Mouse (Mus musculus) embryonic facial prominence, embryonic 14.5 days (tissue): ENCODE results near the gene Tet1. TPM values are rescaled to one million over a fixed set of nuclear protein-coding genes. Genes with fewer than 3 reads are reported as not detected.
A peak's percentile ranks its signal among the peaks of the same experiment; 100 is the strongest.

Experiments used
- ATAC-seq: fragments of 200-750 bp; cut with Nextera tagmentation; 2 replicates; pipeline ENCODE4 v1.8.0; 2017; ENCODE audit warnings: low read depth, moderate number of reproducible peaks, moderate TSS enrichment
- DNase-seq: peaks from one replicate; pipeline ENCODE4 v3.0.0-alpha.2; 2015; ENCODE audit warnings: low spot score
- H3K27ac ChIP-seq: fragments of 300-500 bp; sonication (generic); replicated peaks from 2 replicates; pipeline ENCODE4 v1.5.1; 2014; ENCODE audit warnings: low read depth, mild to moderate bottlenecking, low read length, moderate library complexity
- H3K27me3 ChIP-seq: fragments of 300-500 bp; sonication (generic); replicated peaks from 2 replicates; pipeline ENCODE4 v1.6.1; 2014; ENCODE audit warnings: low read length; ENCODE audit not compliant: control insufficient read depth, insufficient read depth
- H3K36me3 ChIP-seq: fragments of 300-500 bp; sonication (generic); 2 replicates; pipeline ENCODE4 v1.6.1; 2014; ENCODE audit warnings: low read length, mixed read lengths; ENCODE audit not compliant: control insufficient read depth, insufficient read depth
- H3K4me1 ChIP-seq: fragments of 300-500 bp; sonication (generic); 2 replicates; pipeline ENCODE4 v1.6.1; 2014; ENCODE audit warnings: antibody characterized with exemption, low read length; ENCODE audit not compliant: control insufficient read depth, insufficient read depth
- H3K4me2 ChIP-seq: fragments of 300-500 bp; sonication (generic); 2 replicates; pipeline ENCODE4 v1.6.1; 2014; ENCODE audit warnings: low read depth, mild to moderate bottlenecking, low read length, moderate library complexity, mixed read lengths
- H3K4me3 ChIP-seq: fragments of 300-500 bp; sonication (generic); 2 replicates; pipeline ENCODE4 v1.5.1; 2014; ENCODE audit warnings: low read depth, mild to moderate bottlenecking, low read length
- H3K9ac ChIP-seq: fragments of 300-500 bp; sonication (generic); 2 replicates; pipeline ENCODE4 v1.6.1; 2014; ENCODE audit warnings: low read depth, mild to moderate bottlenecking, low read length, moderate library complexity, mixed read lengths
- H3K9me3 ChIP-seq: fragments of 300-500 bp; sonication (generic); 2 replicates; pipeline ENCODE4 v1.6.1; 2016; ENCODE audit warnings: low read length; ENCODE audit not compliant: control insufficient read depth
- WGBS: fragments of 180-500 bp; shearing (Covaris S2); extraction: QIAGEN DNeasy Blood & Tissue Kit; methylation state at CpG from one replicate; pipeline ENCODE4 v1.1.7; 2014; 5-methylcytosine and 5-hydroxymethylcytosine counted together
- polyA plus RNA-seq: library from polyadenylated mRNA; unstranded; fragments of >200 nt; fragmentation: Nextera tagmentation; extraction: Ambion mirVana; gene quantifications from 2 replicates; pipeline ENCODE4 v1.2.1, GENCODE M21; 2014

The Tet1 gene
- polyA plus RNA-seq, 1 experiment from 2014 or later, result 22.2 TPM

DNA sequence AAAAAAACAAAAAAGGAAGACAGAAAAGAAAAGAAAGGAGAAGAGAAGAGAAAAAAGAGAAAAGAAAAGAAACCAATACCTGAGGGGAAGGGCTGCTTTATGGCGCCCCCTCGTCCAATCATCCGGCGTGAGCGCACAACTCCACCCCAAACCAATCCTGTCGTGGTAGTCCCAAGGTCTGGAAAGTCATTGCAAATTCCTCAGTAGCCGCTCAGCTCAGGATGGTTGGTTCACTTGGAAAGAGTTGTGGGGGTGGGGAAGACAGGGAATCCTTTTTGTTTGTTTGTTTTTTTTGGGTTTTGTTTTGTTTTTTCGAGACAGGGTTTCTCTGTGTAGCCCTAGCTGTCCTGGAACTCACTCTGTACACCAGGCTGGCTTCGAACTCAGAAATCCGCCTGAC is 23.3 kb downstream of the Tet1 start:
- Histone ChIP-seq H3K9me3 (no peaks in the 10 kb centered on the region), H3K4me3 (peak overlapping the region; percentile 69), H3K9ac (no peak overlapping the region), H3K27me3 (no peaks in the 10 kb centered on the region), H3K36me3 (no peaks in the 10 kb centered on the region), H3K4me2 (peak overlapping the region; percentile 77), H3K4me1 (0 out of 2 replicates have a peak, but pooled peaks cover 3% of the 10 kb centered on the region), H3K27ac (no peak overlapping the region)
- DNase-seq (no peak), ATAC-seq (no peak)
- 31% methylated on average over 10 of the region's 10 CpGs for WGBS

DNA sequence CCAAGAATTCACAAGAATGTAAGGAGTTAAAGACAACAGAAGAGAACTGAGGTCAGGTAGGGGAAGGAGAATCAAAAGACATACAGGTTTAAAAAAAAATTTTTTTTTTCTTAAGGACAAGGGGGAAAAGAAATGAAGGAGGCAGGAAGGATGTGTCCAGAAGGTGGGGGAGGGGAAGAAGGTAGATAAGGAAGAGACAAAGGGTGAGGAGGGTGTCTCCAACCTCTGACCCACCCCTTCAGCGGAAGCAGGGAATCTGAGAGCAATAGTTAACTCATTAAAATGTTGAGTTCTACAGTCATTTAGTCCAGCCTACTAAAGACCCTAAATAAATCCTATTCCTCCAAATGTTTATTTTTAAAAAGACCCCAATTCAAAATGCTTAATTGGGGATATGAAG is 24.3 kb downstream of the Tet1 start:
- ATAC-seq (no peak), DNase-seq (no peak)
- Histone ChIP-seq H3K36me3 (peaks cover 4% of the 10 kb centered on the region; the same call in 1 of the 2 replicates), H3K27ac (no peak overlapping the region), H3K4me1 (0 out of 2 replicates have a peak, but pooled peaks cover 3% of the 10 kb centered on the region), H3K9ac (no peak overlapping the region), H3K9me3 (no peaks in the 10 kb centered on the region), H3K27me3 (no peaks in the 10 kb centered on the region), H3K4me3 (no peak overlapping the region), H3K4me2 (0 out of 2 replicates have a peak overlapping the region, but pooled peaks have one; percentile 18)
- WGBS, result 25% methylated on average over 1 of the region's 1 CpGs

DNA sequence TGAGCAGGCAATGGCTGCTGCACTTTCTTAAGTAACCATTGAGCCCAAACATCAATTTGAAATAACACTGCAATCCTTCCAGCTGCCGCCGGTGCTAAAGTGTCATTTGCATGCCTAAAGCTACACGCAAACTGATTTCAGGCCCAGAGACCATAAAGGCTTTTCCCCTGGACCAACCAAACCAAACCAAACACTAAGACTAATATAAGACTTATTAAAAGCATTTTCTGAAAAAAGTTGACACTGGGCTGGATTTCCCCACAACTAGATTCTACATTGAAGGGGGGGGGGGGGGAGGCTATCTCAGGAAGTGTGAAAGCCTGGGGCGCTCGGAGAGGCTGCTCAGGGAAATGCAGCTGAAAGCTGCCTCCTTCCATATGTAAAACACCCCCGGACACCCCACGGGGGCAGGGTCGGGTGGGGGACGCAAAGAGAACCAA is 24.8 kb downstream of the Tet1 start:
- DNase-seq, result peak; percentile 33
- 0 out of 2 replicates have a peak, but pooled peaks cover 3% of the 10 kb centered on the region for H3K4me1 ChIP-seq
- no peak overlapping the region for H3K4me3 ChIP-seq
- H3K9me3 ChIP-seq, result no peaks in the 10 kb centered on the region
- WGBS, result 11% methylated on average over 9 of the region's 9 CpGs
- H3K9ac ChIP-seq, result no peak overlapping the region
- 0 out of 2 replicates have a peak overlapping the region, but pooled peaks have one; percentile 18 for H3K4me2 ChIP-seq
- no peak for ATAC-seq
- no peak overlapping the region for H3K27ac ChIP-seq
- no peaks in the 10 kb centered on the region for H3K27me3 ChIP-seq
- peaks cover 9% of the 10 kb centered on the region; the same call in 1 of the 2 replicates for H3K36me3 ChIP-seq

DNA sequence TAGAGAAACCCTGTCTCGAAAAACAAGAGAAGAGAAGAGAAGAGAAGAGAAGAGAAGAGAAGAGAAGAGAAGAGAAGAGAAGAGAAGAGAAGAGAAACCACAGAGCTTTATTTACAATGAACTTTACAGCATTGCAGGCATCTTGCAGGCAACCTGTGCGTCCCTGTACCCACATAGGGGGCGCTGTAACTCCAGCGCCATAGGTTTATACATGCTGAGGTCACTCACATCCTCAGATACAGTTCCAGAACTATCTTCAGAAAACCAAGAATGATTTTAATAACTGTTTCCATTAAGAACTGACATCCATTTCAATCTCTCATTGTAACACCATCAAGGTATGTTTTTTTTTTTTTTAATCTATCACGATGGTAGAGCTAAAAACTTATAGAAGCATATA is 27.6 kb downstream of the Tet1 start:
- Histone ChIP-seq H3K4me2 (no peak overlapping the region), H3K4me1 (0 out of 2 replicates have a peak, but pooled peaks cover 3% of the 10 kb centered on the region), H3K36me3 (peaks cover 18% of the 10 kb centered on the region; the same call in 1 of the 2 replicates), H3K9me3 (no peaks in the 10 kb centered on the region), H3K27me3 (no peaks in the 10 kb centered on the region), H3K4me3 (no peak overlapping the region), H3K9ac (no peak overlapping the region), H3K27ac (no peak overlapping the region)
- DNase-seq, result no peak
- no peak for ATAC-seq
- 46% methylated on average over 5 of the region's 5 CpGs for WGBS

DNA sequence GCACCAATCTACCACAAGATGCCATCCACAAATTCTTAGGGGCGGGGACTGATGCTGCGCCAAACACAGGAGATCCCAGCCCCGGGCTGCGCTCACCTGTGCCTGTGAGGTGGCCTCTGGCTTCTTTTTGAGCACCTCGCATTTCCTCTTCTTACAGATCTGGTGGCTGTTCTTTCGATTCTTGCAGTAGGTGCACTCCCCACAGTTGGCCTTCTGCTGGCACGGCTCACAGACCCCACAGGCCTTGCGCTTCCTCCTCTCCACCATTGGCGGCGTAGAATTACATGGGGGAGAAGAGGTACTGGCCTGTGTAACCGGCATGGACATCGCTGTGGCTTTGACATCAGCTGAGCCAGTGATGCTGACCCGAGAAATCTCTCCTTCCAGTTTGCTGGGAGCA is 30.7 kb downstream of the Tet1 start:
- WGBS, result 88% methylated on average over 13 of the region's 13 CpGs
- H3K4me3 ChIP-seq, result no peak overlapping the region
- no peak for ATAC-seq
- H3K27ac ChIP-seq, result no peak overlapping the region
- H3K27me3 ChIP-seq, result no peaks in the 10 kb centered on the region
- no peaks in the 10 kb centered on the region for H3K9me3 ChIP-seq
- DNase-seq, result no peak
- H3K9ac ChIP-seq, result no peak overlapping the region
- H3K4me1 ChIP-seq, result no peaks in the 10 kb centered on the region
- peaks cover 18% of the 10 kb centered on the region; the same call in 1 of the 2 replicates for H3K36me3 ChIP-seq
- no peak overlapping the region for H3K4me2 ChIP-seq

DNA sequence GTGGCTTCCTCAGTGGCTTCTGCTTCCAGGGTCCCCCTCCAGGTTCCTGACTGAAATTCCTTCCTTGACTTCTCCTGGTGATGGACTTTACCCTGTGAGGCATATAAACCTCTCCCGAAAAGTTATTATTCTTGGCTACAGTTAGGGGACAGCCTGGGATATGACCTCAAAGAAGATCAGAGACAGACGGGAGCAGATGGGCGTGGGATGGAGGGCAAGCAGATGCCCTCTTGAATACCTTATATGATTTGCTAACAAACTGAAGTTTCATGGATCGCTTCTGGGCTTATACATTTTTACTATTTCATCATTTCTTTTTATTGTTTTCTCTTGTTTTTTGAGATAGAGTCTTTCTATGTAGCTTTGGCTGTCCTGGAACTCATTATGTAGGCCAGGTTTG is 33.2 kb downstream of the Tet1 start:
- 92% methylated on average over 4 of the region's 4 CpGs for WGBS
- ATAC-seq, result no peak

DNA sequence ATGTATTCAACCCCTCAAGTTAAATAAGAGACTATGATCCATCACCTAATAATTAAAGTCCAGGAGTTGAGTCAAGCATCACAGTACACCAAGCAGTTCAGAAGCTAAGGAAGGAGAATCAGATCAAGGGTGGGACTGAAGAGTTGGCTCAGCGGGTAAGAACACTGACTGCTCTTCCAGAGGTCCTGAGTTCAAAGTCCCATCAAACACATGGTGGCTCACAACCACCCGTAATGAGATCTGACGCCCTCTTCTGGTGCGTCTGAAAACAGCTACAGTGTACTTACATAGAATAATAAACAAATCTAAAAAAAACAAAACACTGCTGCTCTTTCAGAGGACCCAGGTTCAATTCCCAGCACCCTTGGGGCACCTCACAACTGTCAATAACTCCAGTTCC is 34.0 kb downstream of the Tet1 start:
- ATAC-seq (no peak), DNase-seq (no peak)
- Histone ChIP-seq H3K4me1 (no peaks in the 10 kb centered on the region), H3K36me3 (peaks cover 18% of the 10 kb centered on the region; the same call in 1 of the 2 replicates), H3K9me3 (no peaks in the 10 kb centered on the region), H3K4me2 (no peak overlapping the region), H3K4me3 (no peak overlapping the region), H3K27me3 (no peaks in the 10 kb centered on the region), H3K9ac (no peak overlapping the region), H3K27ac (no peak overlapping the region)
- 71% methylated on average over 4 of the region's 4 CpGs for WGBS

More for the DNA sequence above, 33.2 kb downstream of the Tet1 start:
- H3K9ac ChIP-seq, result no peak overlapping the region
- H3K4me1 ChIP-seq, result no peaks in the 10 kb centered on the region
- peaks cover 18% of the 10 kb centered on the region; the same call in 1 of the 2 replicates for H3K36me3 ChIP-seq
- H3K4me2 ChIP-seq, result no peak overlapping the region
- no peak overlapping the region for H3K4me3 ChIP-seq
- no peaks in the 10 kb centered on the region for H3K9me3 ChIP-seq
- H3K27ac ChIP-seq, result no peak overlapping the region
- no peak for DNase-seq
- H3K27me3 ChIP-seq, result no peaks in the 10 kb centered on the region

DNA sequence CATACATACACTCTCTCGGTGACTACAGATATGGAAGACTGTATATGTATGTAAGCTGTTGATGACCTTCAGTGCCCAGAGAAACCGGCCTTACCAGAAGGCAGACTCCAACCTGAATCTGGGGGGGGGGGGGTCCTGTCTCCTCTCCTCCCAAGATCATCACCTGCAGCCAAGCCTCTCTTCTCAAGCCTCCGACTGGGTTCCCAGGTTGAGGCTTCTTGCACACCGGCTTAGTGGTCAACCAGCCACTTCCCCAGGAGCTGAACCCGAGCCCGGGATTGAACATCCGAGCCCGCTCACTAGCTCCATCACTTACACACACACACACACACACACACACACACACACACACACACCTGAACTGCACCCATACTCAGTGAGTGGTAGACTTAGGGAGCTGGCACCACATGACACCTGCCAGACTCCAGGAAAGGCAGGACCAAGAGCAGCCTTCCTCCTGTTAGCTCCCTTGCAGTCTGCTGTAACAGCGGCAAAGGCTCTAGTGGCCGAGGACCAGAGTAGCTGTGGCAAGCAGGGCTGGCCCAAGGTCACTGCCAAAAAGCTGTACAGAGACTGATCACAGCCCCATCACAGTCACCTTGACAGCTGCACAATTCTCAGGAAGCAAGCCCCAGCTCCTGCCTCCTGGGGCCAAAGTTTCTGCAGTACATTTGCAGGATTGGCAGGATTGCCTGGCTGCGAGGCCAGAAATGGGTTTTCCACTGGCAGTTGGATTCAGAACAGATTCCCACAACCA is 42.6 kb downstream of the Tet1 start:
- WGBS, result 20% methylated on average over 11 of the region's 11 CpGs
- Histone ChIP-seq H3K27me3 (no peaks in the 10 kb centered on the region), H3K27ac (peak overlapping the region; percentile 84)

More for the DNA sequence above, 42.6 kb downstream of the Tet1 start:
- Histone ChIP-seq H3K4me1 (peaks cover 19% of the 10 kb centered on the region), H3K4me3 (peak overlapping the region; percentile 40), H3K36me3 (no peaks in the 10 kb centered on the region), H3K9ac (peak overlapping the region; percentile 68), H3K9me3 (peaks cover 4% of the 10 kb centered on the region; the same call in 1 of the 2 replicates), H3K4me2 (peak overlapping the region; percentile 64)
- ATAC-seq, result no peak; the same call in 1 of the 2 replicates
- DNase-seq, result peak; percentile 61
